Mouse (Mus musculus): ENCODE measurements around the gene Rad51c. TPM values are rescaled to one million over a fixed set of nuclear protein-coding genes. Genes with fewer than 3 reads are reported as not detected.

Rad51c gene
- total and polyA plus RNA-seq, 3 experiments: 1.5 to 1.9 TPM; not detected in 1

DNA sequence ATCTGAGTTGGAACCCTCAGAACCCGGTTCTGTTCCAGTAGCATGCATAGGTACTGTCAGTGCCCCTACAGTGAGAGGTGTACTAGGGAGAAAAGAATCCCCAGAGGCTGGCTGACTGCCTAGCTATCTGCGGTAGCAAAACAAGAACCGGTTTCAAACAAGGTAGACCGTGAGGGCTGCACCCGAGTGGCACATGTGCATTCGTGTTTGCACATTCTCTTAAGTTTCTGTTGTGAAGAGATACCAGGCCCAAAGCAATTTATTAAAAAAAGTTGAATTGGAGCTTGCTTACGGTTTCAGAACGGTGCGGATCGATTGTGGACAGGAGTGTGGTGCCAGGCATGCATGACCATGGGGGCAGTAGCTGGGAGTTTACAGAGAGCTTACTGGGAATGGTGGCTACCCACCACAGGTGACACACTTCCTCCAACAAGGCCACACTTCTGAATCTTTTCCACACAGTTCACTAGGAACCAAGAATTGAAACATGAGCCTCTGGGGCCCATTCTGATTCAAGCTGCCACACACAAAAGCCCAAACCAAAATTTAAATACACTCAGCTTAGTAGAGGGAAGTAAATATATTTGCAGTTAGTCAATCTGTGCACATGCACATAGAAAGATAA is 35.2 kb upstream of the Rad51c start:
- Histone ChIP-seq H3K79me2 (ENCODE audit: control insufficient read depth, insufficient read depth, low read length, poor library complexity) (no peaks in the 10 kb centered on the region; the same call in 1 of the 2 replicates), H3K27me3 (ENCODE audit: control insufficient read depth in 1 of 2, insufficient read depth in 2 of 2, low read length in 2 of 2) (no peaks in the 10 kb centered on the region), H3K4me1 (ENCODE audit: control insufficient read depth in 1 of 2, insufficient read depth in 2 of 2, low read length in 2 of 2) (peaks cover 13 to 26% of the 10 kb centered on the region in 2 experiments), H3K4me3 (ENCODE audit: control insufficient read depth in 1 of 2, insufficient read depth in 1 of 2, low read depth in 2 of 2, low read length in 2 of 2) (no peak overlapping the region), H3K9me3 (replicated peaks; ENCODE audit: insufficient read depth, low read length) (no peaks in the 10 kb centered on the region), H3K27ac (ENCODE audit: control insufficient read depth, low read depth, low read length) (no peak overlapping the region), H3K36me3 (ENCODE audit: control insufficient read depth in 1 of 2, insufficient read depth in 2 of 2, low read length in 2 of 2) (peaks cover 0 to 29% of the 10 kb centered on the region in 2 experiments; a peak in 2 of 4 replicates), H3K9ac (ENCODE audit: control insufficient read depth, low read depth, low read length, poor library complexity, severe bottlenecking) (no peak overlapping the region)
- DNase-seq (ENCODE audit: low read depth, low spot score): no peak
- TF ChIP-seq UBTF (IDR thresholded peaks at IDR 0.05; ENCODE audit: borderline replicate concordance, insufficient read depth, low read depth, low read length) (no peak), POLR2AphosphoS5 (IDR thresholded peaks at IDR 0.05; ENCODE audit: borderline replicate concordance, low read depth, low read length) (no peak), CTCF (IDR thresholded peaks at IDR 0.05 in 2 of 3, conservative IDR thresholded peaks at IDR 0.05 in 1 of 3; ENCODE audit: control insufficient read depth in 1 of 3, insufficient read depth in 1 of 3, low read depth in 2 of 3, low read length in 3 of 3, poor library complexity in 1 of 3, severe bottlenecking in 1 of 3) (no peak), E2F4 (IDR thresholded peaks at IDR 0.05; ENCODE audit: borderline replicate concordance, low read depth, low read length) (no peak), CHD2 (IDR thresholded peaks at IDR 0.05; ENCODE audit: low read length) (no peak), TCF12 (IDR thresholded peaks at IDR 0.05; ENCODE audit: low read depth, low read length) (no peak), GATA1 (IDR thresholded peaks at IDR 0.05; ENCODE audit: low read depth, low read length) (no peak)

DNA sequence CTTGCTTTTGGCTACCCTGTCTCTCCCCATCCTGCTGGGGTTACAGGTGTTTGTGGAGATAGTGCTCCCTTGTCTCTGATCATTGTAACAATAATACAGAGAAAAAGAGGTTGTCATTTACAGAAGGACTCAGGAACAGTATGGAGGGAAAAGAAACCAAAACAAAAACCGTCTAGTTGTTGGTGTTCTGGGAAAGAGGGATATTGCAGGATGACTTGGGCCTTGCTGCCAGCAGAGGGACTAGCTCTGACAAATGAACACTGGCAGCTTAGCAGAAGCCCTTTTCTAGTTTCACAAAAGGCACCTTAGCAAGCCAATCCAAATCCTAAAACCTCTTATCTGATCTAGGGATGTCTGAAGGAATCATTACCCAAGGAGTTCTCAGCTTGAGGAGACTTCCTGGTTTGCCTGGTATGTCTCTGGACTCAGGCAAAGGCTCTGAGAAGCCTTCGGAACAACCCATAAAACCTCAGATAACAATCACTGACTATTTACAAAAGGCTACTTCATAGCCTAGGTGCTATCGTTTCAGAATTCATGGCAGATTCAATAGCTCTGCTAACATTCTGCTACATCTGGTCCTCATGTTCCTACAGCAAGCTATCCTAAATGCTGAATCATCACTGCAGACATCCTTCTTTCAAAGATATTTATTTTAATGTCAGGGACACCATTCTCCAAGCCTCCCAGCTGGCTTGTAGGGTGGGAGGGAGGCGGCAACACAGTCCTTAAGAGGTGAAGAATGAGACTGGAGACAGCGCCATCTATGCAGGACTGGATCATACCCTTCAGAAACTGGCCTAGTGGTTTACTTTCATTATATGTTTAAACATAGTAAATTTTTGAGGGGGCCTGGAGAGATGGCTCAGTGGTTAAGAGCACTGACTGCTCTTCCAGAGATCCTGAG is 31.8 kb upstream of the Rad51c start:
- peaks cover 0 to 23% of the 10 kb centered on the region in 2 experiments; a peak in 2 of 4 replicates for H3K36me3 ChIP-seq (ENCODE audit: control insufficient read depth in 1 of 2, insufficient read depth in 2 of 2, low read length in 2 of 2)
- no peaks in the 10 kb centered on the region for H3K27me3 ChIP-seq (ENCODE audit: control insufficient read depth in 1 of 2, insufficient read depth in 2 of 2, low read length in 2 of 2)
- no peaks in the 10 kb centered on the region for H3K79me2 ChIP-seq (ENCODE audit: control insufficient read depth, insufficient read depth, low read length, poor library complexity)
- DNase-seq (ENCODE audit: low read depth, low spot score): peak; percentile 54
- H3K9me3 ChIP-seq (replicated peaks; ENCODE audit: insufficient read depth, low read length): no peaks in the 10 kb centered on the region
- peaks cover 11 to 21% of the 10 kb centered on the region in 2 experiments for H3K4me1 ChIP-seq (ENCODE audit: control insufficient read depth in 1 of 2, insufficient read depth in 2 of 2, low read length in 2 of 2)
- H3K9ac ChIP-seq (ENCODE audit: control insufficient read depth, low read depth, low read length, poor library complexity, severe bottlenecking): peak overlapping the region; percentile 20
- peak overlapping the region; percentile 22 for H3K27ac ChIP-seq (ENCODE audit: control insufficient read depth, low read depth, low read length)
- peak overlapping the region; percentile 3 to 14; a peak in 3 of 4 replicates for H3K4me3 ChIP-seq (ENCODE audit: control insufficient read depth in 1 of 2, insufficient read depth in 1 of 2, low read depth in 2 of 2, low read length in 2 of 2)
- TF ChIP-seq ZNF384 (IDR thresholded peaks at IDR 0.05; ENCODE audit: low read depth, low read length) (peak; percentile 4; the same call in 1 of the 2 replicates), USF2 (IDR thresholded peaks at IDR 0.05; ENCODE audit: borderline replicate concordance in 1 of 2, insufficient read depth in 1 of 2, low read depth in 1 of 2, low read length in 2 of 2) (no peak), TAL1 (IDR thresholded peaks at IDR 0.05; ENCODE audit: low read length) (peak; percentile 32; the same call in 1 of the 2 replicates), MEF2A (IDR thresholded peaks at IDR 0.05; ENCODE audit: extremely low read depth, insufficient replicate concordance, low read depth, low read length, poor library complexity, severe bottlenecking) (no peak), RCOR1 (IDR thresholded peaks at IDR 0.05; ENCODE audit: low read depth, low read length) (no peak), MAX (IDR thresholded peaks at IDR 0.05; ENCODE audit: low read length) (no peak), NELFE (IDR thresholded peaks at IDR 0.05; ENCODE audit: low read depth, low read length) (no peak), GABPA (IDR thresholded peaks at IDR 0.05; ENCODE audit: low read depth, low read length) (no peak), POLR2AphosphoS5 (IDR thresholded peaks at IDR 0.05; ENCODE audit: borderline replicate concordance, low read depth, low read length) (no peak), E2F4 (IDR thresholded peaks at IDR 0.05; ENCODE audit: borderline replicate concordance, low read depth, low read length) (no peak), USF1 (IDR thresholded peaks at IDR 0.05; ENCODE audit: low read depth, low read length) (no peak), ETS1 (IDR thresholded peaks at IDR 0.05; ENCODE audit: low read depth, low read length) (0 out of 2 replicates have a peak, but pooled peaks have one; percentile 28), POLR2AphosphoS2 (IDR thresholded peaks at IDR 0.05; ENCODE audit: low read length) (no peak), GATA1 (IDR thresholded peaks at IDR 0.05; ENCODE audit: low read depth, low read length) (peak; percentile 77), MAZ (IDR thresholded peaks at IDR 0.05; ENCODE audit: low read depth, low read length) (no peak), ZC3H11A (IDR thresholded peaks at IDR 0.05; ENCODE audit: low read depth, low read length) (no peak), CTCF (IDR thresholded peaks at IDR 0.05 in 2 of 3, conservative IDR thresholded peaks at IDR 0.05 in 1 of 3; ENCODE audit: control insufficient read depth in 1 of 3, insufficient read depth in 1 of 3, low read depth in 2 of 3, low read length in 3 of 3, poor library complexity in 1 of 3, severe bottlenecking in 1 of 3) (peak in 2 of 3 experiments; percentile 10 to 36; a peak in 1 of 6 replicates), BHLHE40 (IDR thresholded peaks at IDR 0.05; ENCODE audit: borderline replicate concordance, low read depth, low read length) (no peak), MXI1 (IDR thresholded peaks at IDR 0.05; ENCODE audit: low read depth, low read length) (no peak), EP300 (IDR thresholded peaks at IDR 0.05; ENCODE audit: low read depth in 1 of 2, low read length in 2 of 2) (no peak), TBP (IDR thresholded peaks at IDR 0.05; ENCODE audit: low read depth, low read length) (no peak; the same call in 1 of the 2 replicates), NRF1 (IDR thresholded peaks at IDR 0.05; ENCODE audit: insufficient read depth, low read depth, low read length, poor library complexity, severe bottlenecking) (no peak)

Data from MEL (cell line).